Mouse (Mus musculus) E14TG2a.4 (cell line): ENCODE data around the gene Pofut2.

Experiments
- CTCF ChIP-seq: conservative IDR thresholded peaks from 2 replicates; pipeline ENCODE4 v1.5.1; 2014; ENCODE audit warnings: low read length
- NANOG ChIP-seq: IDR thresholded peaks from 2 replicates; pipeline ENCODE4 v1.6.1; 2014; ENCODE audit warnings: borderline replicate concordance, low read length, mixed read lengths
- POU5F1 ChIP-seq: IDR thresholded peaks from 2 replicates; pipeline ENCODE4 v1.6.1; 2014; ENCODE audit warnings: low read length, borderline replicate concordance

- TF ChIP-seq CTCF (no peak), NANOG (no peak), POU5F1 (no peak)
These were observed 34.6 kb upstream of the Pofut2 start for GRCm38 (mm10) chr10:77224390-77224789.
